Mouse (Mus musculus) liver, adult 10 weeks (tissue): ENCODE data around the gene Bag6. TPM values are rescaled to one million over a fixed set of nuclear protein-coding genes. Genes with fewer than 3 reads are reported as not detected.

Experiments used
- polyA plus RNA-seq: library from polyadenylated mRNA; stranded (reverse); fragments of 350-450 nt; fragmentation: Illumina TruSeq; extraction: RNeasy Lipid Tissue Mini Kit (QIAGEN cat#74804); gene quantifications from one replicate; pipeline ENCODE4 v1.2.3, GENCODE M21; 2014; ENCODE audit warnings: low read depth, low replicate concordance

Bag6 gene
- polyA plus RNA-seq, result 5.2 TPM

DNA sequence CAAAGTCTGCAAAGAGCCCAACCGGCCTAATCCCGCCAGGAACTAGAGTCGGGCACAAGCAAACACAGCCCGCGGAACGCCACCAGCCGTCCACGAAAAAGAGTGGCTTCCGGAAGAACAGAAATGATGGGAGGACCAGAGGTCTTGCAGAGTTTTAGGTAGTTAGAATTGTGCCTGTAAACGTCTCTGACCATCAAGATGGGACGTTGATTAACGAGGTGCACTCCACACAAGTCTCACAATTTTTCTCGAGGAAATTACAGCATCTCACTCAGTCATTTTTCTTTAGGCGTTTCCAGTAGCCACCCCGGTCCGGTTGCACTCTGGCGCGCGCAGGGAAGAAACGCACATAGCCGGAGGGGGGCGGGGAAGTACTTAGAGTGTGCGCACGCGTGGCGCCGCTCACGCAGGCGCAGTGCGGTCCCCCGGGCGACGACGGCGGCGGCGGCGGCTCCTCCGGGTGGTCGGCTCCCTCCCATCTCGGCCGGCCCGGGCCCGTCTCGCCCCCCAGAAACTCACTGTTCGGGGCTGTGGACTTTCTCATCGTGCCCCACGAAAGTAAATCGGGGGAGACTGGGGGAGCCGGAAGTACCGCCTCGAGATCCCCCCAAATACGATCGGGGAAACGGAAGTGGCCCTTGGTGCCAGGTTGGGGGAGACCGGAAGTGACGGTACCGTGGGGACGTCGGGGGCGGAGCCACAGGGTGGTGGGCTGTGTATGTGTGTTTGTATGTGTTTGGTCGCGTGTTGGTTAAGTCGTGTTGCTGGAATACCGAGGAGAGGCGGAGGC lies at the start of gene Bag6:
TSS of gene Bag6 (plus strand) at position 378 of the 790 bp plus-strand sequence.

DNA sequence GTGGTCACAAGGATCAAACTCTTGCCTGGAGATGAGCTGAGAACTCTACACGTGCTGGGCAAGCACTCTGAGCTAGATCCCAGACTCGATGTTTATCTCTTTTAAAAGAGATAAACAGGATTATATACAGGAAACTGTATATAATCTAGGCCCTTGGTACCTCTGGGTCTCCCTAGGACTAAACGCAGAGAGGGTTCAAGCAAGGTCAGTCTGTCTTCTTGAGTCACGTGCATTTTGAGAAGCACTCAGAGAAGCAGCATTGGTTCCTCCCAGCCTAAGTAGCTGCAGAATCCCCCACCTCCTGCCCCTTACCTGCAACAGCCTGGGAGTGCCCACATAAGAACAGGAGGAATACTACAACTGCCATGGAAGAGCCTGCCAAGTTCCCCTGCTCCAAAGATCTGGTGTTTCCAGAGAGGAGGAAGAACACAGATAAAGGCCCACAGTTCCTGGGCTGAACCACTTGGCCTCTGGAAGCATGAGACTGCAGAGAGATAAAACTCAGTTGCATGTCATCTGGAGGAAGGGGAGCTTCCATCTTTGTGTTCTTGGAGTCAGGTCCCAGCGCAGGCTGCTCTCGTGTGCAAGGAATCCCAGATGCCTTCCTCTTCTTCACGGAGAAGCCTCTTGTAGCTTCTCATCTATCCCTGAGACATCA lies 49.6 kb upstream of the Bag6 start, which contains the start of gene Ly6g6f:
TSS of gene Ly6g6f (minus strand) at position 403 of the 658 bp plus-strand sequence.

DNA sequence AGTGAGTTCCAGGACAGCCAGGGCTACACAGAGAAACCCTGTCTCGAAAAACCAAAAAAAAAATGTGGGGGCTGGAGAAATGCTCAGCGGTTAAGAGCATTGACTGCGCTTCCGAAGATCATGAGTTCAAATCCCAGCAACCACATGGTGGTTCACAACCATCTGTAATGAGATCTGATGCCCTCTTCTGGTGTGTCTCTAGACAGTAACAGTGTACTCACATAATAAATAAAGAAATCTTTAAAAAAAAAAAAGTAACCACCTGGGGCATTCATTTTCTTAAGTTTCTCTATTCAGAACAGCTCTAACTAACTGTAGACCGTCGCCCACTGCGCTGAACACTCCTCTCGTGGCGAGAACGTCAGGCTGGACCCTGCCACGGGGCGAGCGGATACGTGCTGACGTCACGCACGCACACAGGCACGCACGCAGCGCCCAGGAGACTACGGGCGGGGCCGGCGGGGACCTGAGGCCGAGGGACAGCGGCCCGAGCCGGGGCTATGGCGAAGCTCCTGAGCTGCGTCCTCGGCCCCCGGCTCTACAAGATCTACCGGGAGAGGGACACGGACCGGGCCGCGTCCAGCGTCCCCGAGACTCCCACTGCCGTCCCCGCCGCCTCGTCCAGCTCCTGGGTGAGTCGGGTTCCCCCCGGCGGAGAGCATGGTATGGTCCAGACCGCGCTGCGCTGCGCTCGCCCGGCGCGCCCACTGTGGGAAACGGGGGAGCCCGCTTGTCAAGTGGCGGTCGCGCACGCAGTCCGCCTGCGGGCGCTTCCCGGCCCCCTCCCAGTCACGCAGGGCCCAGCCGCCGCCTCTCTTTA lies 45.9 kb upstream of the Bag6 start, which contains the start of gene Abhd16a:
TSS of gene Abhd16a (plus strand) at position 439 of the 820 bp plus-strand sequence.

DNA sequence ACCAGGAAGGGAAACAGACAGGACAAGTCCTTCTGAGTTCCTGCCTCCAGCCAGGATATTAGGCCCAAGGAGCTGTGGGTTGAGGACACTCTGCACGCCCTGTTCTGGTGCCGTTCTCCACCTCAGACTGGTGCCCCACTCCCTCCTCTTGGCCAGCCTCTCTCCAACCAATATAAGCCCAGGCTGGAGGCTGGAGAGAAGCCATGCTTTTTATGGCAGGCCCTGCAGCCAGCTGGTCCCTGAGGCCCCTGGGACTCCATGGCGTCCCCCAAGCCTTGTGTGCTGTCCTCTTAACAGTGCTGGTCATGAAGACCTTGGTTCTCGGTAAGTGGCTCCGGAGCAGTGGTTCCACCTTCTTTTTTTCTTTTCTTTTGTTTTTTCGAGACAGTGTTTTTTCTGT lies 26.9 kb upstream of the Bag6 start, which contains the start of gene Ly6g5c:
TSS of gene Ly6g5c (plus strand) at position 183 of the 400 bp plus-strand sequence.

DNA sequence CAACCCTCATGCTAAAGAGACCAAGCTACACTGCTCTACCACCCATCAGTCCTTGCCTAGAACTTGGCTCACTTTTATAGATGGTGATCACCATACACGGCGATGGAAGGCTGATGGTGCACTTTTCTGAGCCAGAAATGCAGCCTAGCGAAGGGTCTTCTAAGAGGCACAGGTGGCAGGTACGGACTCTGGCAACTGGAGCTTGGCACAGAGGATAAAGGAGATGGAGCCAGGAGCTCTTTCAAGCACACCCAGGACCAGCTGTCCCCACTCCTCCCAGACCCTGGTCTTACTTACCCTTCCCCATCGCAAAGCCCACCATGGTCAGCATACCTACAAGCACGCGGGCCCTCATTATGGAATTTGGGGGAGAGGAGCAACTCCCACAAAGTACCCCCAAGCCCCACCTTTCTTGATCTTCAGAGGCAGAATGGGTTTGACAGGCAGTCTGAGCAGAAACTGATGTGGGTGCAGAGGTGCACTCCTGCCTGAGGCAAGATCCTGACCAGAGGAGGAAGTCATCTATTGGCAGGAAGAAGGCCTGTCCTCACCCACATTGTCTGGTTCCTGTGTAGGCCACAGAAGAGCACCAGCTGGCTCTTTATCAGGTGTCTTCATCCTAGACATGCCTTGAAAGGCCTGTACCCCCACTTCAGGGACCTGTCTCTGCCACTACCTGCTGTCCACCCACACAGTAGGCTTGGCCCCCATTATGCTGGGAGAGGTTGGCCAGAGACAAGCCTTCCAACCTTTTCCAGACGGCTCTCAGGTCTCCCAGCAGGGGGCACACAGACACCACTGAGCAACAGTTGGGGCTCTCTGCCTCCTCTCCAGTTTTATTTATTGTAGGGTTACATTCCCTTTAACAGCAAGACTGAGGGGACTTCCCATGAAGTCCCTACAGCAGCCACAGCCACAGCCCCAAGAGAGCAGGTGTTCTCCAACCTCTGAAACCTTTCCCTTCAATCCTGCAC lies 19.6 kb upstream of the Bag6 start, which contains the start of gene Ly6g5b:
TSS of gene Ly6g5b (minus strand) at position 383 of the 974 bp plus-strand sequence.

DNA sequence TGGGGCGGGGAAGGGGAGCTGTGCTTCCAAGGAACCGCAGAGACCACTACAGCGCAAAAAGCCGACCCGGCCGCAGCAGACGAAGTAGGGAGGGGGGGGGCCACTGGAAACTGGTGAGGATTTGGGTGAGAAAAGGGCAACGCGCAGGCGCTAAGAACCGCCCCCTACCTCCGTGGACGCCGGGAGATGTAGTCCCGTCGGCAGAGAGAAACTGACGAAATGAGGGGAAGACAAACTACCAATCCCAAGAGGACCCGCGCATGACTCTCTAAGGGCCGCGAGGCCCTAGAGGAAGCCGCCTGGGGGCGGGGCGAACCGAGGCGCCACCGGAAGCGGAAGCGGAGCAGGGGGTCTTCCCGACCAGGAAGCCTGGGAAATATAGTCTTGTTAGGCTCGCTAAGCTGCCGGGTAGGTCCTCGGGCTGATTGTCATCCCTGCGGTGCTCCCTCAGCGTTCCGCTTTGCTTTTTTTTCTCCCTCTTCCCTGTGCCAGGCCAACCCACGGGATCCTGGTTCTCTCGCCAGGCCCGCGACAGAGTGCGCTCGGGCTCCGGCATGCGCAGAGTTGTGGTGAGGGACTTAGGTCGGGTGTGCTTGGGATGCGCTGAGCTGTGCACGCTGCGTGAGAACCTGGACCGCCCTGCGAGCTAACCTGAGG lies 13.7 kb upstream of the Bag6 start, which contains the start of gene Gpank1:
TSS of gene Gpank1 (plus strand) at position 313 of the 657 bp plus-strand sequence.

DNA sequence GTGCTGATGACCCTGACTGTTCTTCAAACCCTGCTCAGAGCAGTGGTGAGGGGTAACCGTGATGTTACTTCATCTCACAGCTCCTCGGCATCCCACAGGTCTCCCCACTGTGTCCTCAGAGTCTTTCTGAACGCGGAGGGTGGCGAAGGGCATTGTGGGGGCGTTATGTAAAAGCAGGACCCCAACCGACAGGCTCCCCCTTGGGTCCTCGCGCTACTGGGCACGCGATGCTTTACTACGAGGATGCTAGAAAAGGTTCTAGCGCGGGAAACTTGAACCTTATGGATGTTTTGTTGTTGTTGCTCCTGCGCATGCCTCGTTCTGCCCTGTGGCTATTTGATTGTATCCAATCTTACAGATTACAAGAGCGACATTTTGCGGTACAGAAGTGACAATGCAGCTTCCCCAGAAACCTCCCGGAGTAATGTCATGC lies 13.1 kb upstream of the Bag6 start, which contains the start of gene Csnk2b:
TSS of gene Csnk2b (minus strand) at position 183 of the 433 bp plus-strand sequence.

DNA sequence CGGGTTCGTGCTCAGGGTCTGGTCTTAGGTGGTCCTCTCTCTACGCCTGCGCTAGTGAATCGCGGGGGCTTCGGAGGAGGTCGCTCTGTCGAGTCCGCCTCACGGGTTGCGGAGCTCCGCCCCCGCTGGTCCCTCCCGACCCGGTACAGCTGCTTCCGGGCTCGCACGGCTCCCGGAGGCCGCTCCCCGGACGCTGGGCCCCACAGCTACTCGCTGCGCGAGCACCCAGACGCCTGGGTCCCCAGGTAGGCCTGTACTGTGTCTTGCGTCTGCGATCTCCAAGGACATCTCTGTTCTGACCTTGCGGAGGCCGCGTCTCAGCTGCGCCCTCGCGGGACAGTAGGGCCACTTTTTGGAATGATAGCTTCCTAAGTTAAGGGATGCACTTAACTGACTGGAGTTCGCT lies 8.8 kb upstream of the Bag6 start, which contains the start of gene D17H6S53E:
TSS of gene D17H6S53E (plus strand) at position 168 of the 406 bp plus-strand sequence.

DNA sequence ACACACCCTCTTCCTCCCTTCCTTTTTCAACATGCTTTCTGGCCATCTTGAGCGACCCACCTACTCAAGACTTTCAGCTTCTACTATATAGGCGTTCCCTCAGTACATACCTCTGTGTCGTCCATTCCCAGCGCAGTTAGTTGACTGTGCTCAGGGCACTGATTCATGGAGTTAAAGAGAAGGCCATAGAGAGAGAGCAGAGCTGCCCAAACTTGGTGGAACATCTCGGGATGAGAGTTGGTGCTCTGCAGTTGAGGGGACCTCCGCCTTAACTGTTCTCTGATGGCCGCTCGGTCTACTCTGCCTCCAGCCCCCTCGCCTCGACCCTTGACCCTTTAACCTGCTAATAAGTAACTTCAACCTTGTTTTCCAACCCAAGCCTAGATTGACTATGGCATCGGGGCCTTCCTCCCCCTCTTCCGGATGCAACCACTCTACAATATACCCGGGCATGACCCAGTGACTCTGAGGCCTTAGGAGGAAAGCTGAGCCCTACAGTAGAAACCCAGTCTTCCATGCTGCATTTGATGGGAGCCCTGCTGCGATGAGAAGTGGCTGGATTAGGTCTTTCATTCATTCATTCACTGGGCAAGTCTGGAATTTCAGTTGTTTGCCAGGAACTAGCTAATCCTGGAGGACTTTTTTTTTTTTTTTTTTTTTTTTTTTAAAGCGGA lies 3.3 kb upstream of the Bag6 start, which contains the start of gene Apom:
TSS of gene Apom (minus strand) at position 551 of the 674 bp plus-strand sequence.

DNA sequence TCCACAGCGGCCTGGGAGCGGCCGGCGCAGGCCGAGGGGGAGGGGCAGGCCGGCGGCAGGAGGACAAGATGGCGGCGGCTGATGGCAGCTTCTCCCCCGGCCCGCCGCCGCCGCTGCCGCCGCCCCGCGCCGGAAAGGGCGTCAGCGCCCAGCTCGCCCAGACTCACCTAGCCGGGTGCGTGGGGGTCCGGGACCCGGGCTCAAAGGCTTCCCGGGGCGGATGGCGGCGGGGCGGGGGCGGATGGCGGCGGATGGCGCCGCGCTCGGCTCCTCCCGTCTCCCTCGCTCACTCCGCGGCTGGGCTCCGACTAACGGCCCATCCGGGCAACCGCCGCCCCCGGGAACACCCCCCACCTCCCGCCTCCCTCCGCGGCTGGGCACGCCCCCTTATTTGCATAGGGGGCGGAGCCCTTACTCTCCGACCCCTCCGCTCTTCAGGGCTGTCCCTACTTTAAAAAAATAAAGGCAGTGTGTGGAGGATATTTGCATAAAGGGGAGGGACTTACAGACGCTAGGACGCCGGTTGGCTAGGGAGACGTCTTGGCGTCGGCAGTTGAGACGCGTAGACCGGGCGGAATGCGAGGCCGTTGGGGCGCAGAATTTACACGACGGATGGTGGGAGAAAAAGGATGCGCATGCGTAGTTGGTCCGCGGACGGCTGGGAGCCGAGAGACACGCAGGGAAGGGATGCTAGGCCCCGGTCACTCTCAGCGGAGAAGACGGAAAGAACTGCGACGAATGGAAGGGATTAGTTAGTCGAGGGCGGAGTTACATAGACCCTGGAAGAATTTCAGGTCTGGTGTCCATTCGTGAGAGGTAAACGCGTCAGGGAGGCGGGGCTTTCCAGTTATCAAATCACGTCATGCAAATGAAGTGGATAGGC lies 29.8 kb downstream of the Bag6 start, which contains the start of gene Prrc2a:
TSS of gene Prrc2a (minus strand) at position 330 of the 883 bp plus-strand sequence.

DNA sequence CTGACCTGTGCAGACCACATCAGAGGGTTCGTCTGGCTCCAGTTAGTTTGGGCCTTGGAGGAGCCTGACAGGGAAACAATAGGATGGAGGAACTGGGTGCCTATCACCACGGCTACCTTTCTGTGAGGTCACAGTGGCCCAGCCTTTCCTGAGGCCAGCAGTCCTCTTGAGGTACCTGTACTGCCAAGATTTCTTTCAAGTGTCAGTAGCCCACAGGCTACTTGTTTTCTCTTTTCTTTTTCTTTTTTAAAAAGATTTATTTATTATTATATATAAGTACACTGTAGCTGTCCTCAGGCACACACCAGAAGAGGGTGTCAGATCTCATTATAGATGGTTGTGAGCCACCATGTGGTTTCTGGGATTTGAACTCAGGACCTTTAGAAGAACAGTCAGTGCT lies 41.0 kb downstream of the Bag6 start, which contains the start of gene Aif1:
TSS of gene Aif1 (minus strand) at position 101 of the 400 bp plus-strand sequence.

DNA sequence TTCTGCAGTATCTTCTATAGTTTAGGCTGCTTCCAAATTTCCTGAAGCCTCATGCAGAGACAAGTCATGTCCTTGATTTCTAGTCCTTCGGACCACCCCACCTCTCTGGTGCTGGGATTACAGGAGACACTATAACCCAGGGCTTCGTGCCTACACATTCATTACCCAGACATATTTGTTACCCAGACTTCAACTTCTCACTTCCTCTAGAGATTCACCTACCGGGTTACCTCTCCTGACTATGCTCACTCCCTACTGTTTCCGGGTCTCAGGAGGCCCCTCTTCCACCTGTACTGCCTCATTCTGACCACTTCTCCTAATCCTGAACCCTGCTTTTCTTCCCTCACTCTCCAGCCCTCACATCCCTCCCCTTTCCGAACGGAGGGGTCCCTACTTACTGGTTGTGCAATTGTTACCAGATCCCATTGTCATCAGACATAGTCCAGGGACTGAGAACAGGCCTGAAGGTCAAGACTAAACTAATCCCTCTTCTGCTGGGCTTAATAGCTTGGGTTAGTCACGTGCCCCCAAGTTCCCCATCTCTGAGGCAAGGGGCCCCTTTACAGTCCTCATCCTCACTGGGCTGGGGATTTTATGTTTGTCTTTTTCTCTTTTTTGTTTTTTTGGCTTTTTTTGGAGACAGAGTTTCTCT lies 53.1 kb downstream of the Bag6 start, which contains the start of gene Lst1:
TSS of gene Lst1 (minus strand) at position 481 of the 652 bp plus-strand sequence.

DNA sequence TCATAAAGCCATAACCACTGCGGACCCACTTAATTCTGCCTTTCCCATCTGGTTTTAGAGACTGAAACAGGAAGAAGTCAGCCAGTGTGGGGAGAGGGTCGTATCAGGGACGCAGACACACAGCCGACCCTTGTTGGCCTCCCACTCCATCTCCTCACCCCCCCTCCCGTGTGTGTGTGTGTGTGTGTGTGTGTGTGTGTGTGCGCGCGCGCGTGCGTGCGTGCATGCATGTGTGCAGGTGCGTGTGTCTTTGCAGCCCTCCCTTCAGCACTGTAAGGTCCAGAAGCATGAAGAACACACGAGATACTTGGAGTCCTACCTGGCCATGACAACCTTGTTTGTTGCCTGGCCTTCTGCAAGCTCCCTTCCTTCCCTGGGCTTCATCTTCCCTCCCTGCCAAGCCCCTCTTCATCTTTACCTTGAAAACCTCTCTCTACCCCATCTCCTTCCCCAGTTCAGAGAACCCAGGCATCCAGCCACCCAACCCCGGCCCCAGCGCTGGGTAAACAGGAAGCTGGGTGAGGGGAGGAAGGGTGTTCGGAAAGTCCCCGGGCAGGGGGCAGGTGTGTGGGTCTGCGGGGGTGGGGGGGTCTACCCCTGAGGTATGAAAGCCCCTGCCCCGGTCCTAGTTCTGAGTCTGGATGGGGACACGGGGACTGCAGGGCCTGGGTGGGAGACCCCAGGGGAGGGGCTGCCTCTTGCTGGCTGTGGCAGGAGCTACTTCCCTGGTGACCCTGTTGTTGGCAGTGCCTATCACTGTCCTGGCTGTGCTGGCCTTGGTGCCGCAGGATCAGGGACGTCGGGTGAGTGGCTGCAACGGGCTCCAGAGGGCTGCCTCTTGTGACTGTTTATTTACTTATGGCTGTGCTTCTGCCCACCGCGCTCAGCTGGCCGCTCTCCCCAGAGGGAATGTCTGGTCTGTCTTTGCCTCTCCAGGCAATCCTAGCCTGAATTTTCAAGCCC lies 59.2 kb downstream of the Bag6 start, which contains the start of gene Ltb:
TSS of gene Ltb (plus strand) at position 559 of the 963 bp plus-strand sequence.

